Mouse (Mus musculus): Measurements from ENCODE around the gene Agtpbp1. TPM values are rescaled to one million over a fixed set of nuclear protein-coding genes. Genes with fewer than 3 reads are reported as not detected.

The Agtpbp1 gene
- total and polyA plus RNA-seq, 3 experiments: 24.2 to 117 (median 33.7) TPM

- Histone ChIP-seq H3K4me3 (ENCODE audit: control insufficient read depth in 1 of 2, insufficient read depth in 1 of 2, low read depth in 2 of 2, low read length in 2 of 2) (no peak overlapping the region), H3K36me3 (ENCODE audit: control insufficient read depth in 1 of 2, insufficient read depth in 2 of 2, low read length in 2 of 2) (no peaks in the 10 kb centered on the region), H3K4me1 (ENCODE audit: control insufficient read depth in 1 of 2, insufficient read depth in 2 of 2, low read length in 2 of 2) (no peaks in the 10 kb centered on the region), H3K9ac (ENCODE audit: control insufficient read depth, low read depth, low read length, poor library complexity, severe bottlenecking) (no peak overlapping the region), H3K27ac (ENCODE audit: control insufficient read depth, low read depth, low read length) (no peak overlapping the region), H3K9me3 (replicated peaks; ENCODE audit: insufficient read depth, low read length) (no peaks in the 10 kb centered on the region), H3K79me2 (ENCODE audit: control insufficient read depth, insufficient read depth, low read length, poor library complexity) (no peaks in the 10 kb centered on the region), H3K27me3 (ENCODE audit: control insufficient read depth in 1 of 2, insufficient read depth in 2 of 2, low read length in 2 of 2) (no peaks in the 10 kb centered on the region; a peak in 2 of 4 replicates)
- no peak for TF ChIP-seq USF1 (IDR thresholded peaks at IDR 0.05; ENCODE audit: low read depth, low read length)
- TF ChIP-seq HCFC1 (IDR thresholded peaks at IDR 0.05; ENCODE audit: low read depth, low read length): no peak
- no peak for TF ChIP-seq ZNF384 (IDR thresholded peaks at IDR 0.05; ENCODE audit: low read depth, low read length)
- TF ChIP-seq MEF2A (IDR thresholded peaks at IDR 0.05; ENCODE audit: extremely low read depth, insufficient replicate concordance, low read depth, low read length, poor library complexity, severe bottlenecking): no peak
- no peak for TF ChIP-seq TBP (IDR thresholded peaks at IDR 0.05; ENCODE audit: low read depth, low read length)
- TF ChIP-seq NRF1 (IDR thresholded peaks at IDR 0.05; ENCODE audit: insufficient read depth, low read depth, low read length, poor library complexity, severe bottlenecking): no peak
- TF ChIP-seq ZKSCAN1 (IDR thresholded peaks at IDR 0.05; ENCODE audit: low read depth, low read length): no peak
- TF ChIP-seq MYB (IDR thresholded peaks at IDR 0.05; ENCODE audit: low read depth, low read length): no peak
- no peak for TF ChIP-seq MAZ (IDR thresholded peaks at IDR 0.05; ENCODE audit: low read depth, low read length)
- no peak for TF ChIP-seq RAD21 (IDR thresholded peaks at IDR 0.05; ENCODE audit: low read depth, low read length)
- no peak for TF ChIP-seq TCF12 (IDR thresholded peaks at IDR 0.05; ENCODE audit: low read depth, low read length)
- TF ChIP-seq POLR2AphosphoS5 (IDR thresholded peaks at IDR 0.05; ENCODE audit: borderline replicate concordance, low read depth, low read length): no peak
- no peak for TF ChIP-seq GATA1 (IDR thresholded peaks at IDR 0.05; ENCODE audit: low read depth, low read length)
- TF ChIP-seq CHD1 (IDR thresholded peaks at IDR 0.05; ENCODE audit: low read depth, low read length): no peak
- no peak for TF ChIP-seq USF2 (IDR thresholded peaks at IDR 0.05; ENCODE audit: borderline replicate concordance in 1 of 2, insufficient read depth in 1 of 2, low read depth in 1 of 2, low read length in 2 of 2)
- no peak for TF ChIP-seq KAT2A (conservative IDR thresholded peaks at IDR 0.05; ENCODE audit: low read depth, low read length)
- TF ChIP-seq ELF1 (IDR thresholded peaks at IDR 0.05; ENCODE audit: low read depth, low read length): no peak
- no peak for TF ChIP-seq EP300 (IDR thresholded peaks at IDR 0.05; ENCODE audit: low read depth in 1 of 2, low read length in 2 of 2)
- TF ChIP-seq SMC3 (IDR thresholded peaks at IDR 0.05; ENCODE audit: low read depth, low read length): no peak
- DNase-seq (ENCODE audit: low read depth, low spot score): no peak
Observed at GRCm38 (mm10) chr13:59402026-59402775, 182.8 kb downstream of the Agtpbp1 start.
